Mouse (Mus musculus): ENCODE results near the gene Il1r1. TPM values are rescaled to one million over a fixed set of nuclear protein-coding genes. Genes with fewer than 3 reads are reported as not detected.

The Il1r1 gene
- total RNA-seq (2021), result 1 to 10 TPM; 3.3 to 3.5 TPM
- long read RNA-seq, experiment 1, result 0 reads
- long read RNA-seq, experiment 2, partial matches to known transcripts, result 0 of 1 reads
- long read RNA-seq, experiment 2, other reads (novel, unspliced or antisense), result 1 of 1 reads

GRCm38 (mm10) chr1:40224539-40225284, at the start of gene Il1r1:
Gene Il1r1 (plus strand): TSS chr1:40225080.
- intact Hi-C loops (cut with DNase I; ENCODE audit: low total_unique reads), result no loop called here
- peak; percentile 81 for DNase-seq

DNA sequence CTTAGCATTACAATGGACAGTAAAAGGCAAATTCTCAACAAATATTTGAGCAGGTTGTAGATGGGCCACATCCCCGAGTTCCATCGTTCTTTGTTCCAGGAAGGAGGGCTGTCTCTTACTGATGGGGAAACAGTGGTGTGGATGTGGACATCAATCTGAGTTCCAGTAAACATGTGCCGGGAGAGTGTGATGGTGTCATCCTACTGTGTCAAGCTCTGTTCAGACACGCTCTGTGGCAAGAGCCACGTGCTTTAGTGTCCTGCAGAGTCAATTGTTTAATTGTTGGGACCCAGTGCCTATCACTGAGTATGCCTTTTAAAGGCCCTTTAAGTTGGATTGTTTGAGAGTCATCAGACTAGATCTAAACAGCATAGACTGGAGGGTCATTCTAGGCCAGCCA, 49.8 kb upstream of the Il1r1 start:
- intact Hi-C loops (cut with DNase I; ENCODE audit: low total_unique reads), result no loop called here
- no peak for DNase-seq

DNA sequence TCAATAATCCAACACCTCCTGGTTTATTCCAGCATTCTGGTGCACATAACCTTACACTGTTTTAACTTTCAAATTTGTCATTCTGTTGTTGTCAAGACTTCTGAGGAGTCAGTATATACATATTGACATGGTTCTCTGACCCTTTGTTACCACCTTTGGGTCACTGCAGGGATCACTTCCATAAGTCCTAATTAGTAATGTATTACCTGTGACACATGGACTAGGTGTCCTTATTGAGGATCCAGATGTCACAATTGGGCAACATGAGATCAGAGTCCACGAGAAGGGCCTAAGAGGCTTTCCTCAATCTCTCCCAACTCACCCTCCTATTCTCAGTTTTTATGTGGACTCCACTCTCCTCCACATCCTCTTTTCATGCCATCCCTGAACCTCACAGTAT, 49.1 kb upstream of the Il1r1 start:
- no peak for DNase-seq
- intact Hi-C loops (cut with DNase I; ENCODE audit: low total_unique reads), result no loop called here

- intact Hi-C loops (cut with DNase I; ENCODE audit: low total_unique reads), result no loop called here
- no peak for DNase-seq
Observed at GRCm38 (mm10) chr1:40179031-40179430, 45.8 kb upstream of the Il1r1 start.

GRCm38 (mm10) chr1:40179493-40179892, 45.4 kb upstream of the Il1r1 start:
- DNase-seq, result no peak

GRCm38 (mm10) chr1:40180861-40181260, 44.0 kb upstream of the Il1r1 start:
- DNase-seq, result peak; percentile 33
- intact Hi-C loops (cut with DNase I; ENCODE audit: low total_unique reads), result no loop called here

More at GRCm38 (mm10) chr1:40179493-40179892, 45.4 kb upstream of the Il1r1 start:
- intact Hi-C loops (cut with DNase I; ENCODE audit: low total_unique reads), result no loop called here

DNA sequence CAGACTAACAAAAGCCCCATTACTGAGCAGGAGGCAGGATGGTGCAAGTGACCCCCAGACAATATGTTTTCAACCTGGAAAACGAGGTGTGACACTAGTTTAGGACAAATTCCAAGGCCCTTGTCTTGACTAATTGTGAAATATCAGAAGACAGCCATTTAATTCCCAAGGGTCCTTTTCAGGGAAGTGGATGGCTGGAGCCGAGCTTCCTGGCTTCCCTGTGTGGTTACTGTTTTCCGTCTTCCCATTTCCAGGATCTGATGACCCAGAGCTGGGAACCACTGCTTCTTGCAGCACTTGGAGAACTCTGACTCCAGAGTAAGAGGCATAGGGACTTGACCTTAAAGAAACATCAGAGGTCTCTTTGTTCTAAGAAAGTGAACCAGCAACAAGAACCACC, 43.2 kb upstream of the Il1r1 start:
- intact Hi-C loops (cut with DNase I; ENCODE audit: low total_unique reads), result no loop called here
- no peak for DNase-seq

- no peak for DNase-seq
Observed at GRCm38 (mm10) chr1:40183410-40183809, 41.5 kb upstream of the Il1r1 start.

DNA sequence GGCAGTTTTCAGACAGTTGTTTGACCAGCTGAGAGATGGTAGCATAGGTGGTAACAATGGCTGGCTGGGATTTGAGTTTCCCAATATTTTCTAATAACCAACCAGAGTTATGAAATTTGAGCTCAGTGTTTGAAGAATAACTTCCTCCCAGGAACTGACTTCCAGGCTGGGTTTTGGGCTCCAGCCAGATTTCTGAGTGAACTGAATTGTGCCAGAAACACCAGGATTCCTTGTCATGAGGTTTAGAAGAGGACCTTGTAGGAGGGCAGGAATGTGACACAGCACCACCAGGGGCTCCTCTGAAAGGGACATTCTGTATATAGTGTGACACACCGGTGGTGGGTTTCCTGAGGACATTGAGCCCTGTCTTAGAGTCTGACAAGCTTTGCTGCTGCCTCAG, 36.9 kb upstream of the Il1r1 start:
- intact Hi-C loops (cut with DNase I; ENCODE audit: low total_unique reads), result no loop called here
- DNase-seq, result peak; percentile 32

More at GRCm38 (mm10) chr1:40183410-40183809, 41.5 kb upstream of the Il1r1 start:
- intact Hi-C loops (cut with DNase I; ENCODE audit: low total_unique reads), result no loop called here

DNA sequence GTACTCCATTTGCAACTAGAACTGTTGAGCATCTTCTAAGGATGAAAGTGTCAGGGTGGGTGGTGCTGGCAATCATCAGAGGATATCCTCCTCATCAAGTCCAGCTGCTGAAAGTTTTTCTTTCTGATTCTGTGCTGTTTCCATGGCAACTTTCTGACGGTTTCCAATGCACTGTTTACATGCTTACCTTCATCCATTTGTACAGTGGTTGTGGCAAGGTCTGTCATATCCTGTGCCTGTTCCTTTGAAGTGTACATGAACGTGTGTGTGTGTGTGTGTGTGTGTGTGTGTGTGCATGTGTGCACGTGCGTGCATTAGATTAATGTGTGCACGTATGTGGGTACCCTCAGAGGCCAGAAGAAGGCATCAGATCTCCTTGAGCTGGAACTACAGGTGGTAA, 34.9 kb upstream of the Il1r1 start:
- intact Hi-C loops (cut with DNase I; ENCODE audit: low total_unique reads), result no loop called here
- no peak for DNase-seq

- intact Hi-C loops (cut with DNase I; ENCODE audit: low total_unique reads), result no loop called here
- no peak for DNase-seq
Observed at GRCm38 (mm10) chr1:40190837-40191236, 34.0 kb upstream of the Il1r1 start.

GRCm38 (mm10) chr1:40194279-40194678, 30.6 kb upstream of the Il1r1 start:
- DNase-seq, result no peak
- intact Hi-C loops (cut with DNase I; ENCODE audit: low total_unique reads), result no loop called here

- DNase-seq, result no peak
- intact Hi-C loops (cut with DNase I; ENCODE audit: low total_unique reads), result no loop called here
Observed at GRCm38 (mm10) chr1:40213337-40214159, 11.3 kb upstream of the Il1r1 start.

GRCm38 (mm10) chr1:40217521-40217920, 7.4 kb upstream of the Il1r1 start:
- DNase-seq, result no peak
- intact Hi-C loops (cut with DNase I; ENCODE audit: low total_unique reads), result no loop called here

DNA sequence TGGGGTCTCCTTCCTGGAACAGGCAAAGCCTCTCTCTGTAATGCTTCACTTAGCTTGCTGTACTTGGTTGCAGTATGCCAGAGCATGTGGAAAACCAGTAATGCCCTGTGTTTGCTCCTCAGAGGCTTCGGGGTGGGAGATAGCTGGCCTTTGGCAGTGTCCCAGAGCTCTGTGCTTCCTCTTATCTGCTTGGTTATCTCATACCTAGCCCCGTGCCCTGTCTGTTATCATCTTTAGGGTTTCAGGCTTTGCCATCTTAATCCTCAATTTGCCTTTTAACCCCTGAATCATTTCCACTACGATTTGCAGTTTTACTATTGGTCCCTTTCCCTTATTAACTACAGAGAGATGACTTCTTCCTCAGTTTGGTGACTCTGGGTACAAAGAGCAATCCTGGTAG, 6.3 kb upstream of the Il1r1 start:
- DNase-seq, result no peak
- intact Hi-C loops (cut with DNase I; ENCODE audit: low total_unique reads), result no loop called here

DNA sequence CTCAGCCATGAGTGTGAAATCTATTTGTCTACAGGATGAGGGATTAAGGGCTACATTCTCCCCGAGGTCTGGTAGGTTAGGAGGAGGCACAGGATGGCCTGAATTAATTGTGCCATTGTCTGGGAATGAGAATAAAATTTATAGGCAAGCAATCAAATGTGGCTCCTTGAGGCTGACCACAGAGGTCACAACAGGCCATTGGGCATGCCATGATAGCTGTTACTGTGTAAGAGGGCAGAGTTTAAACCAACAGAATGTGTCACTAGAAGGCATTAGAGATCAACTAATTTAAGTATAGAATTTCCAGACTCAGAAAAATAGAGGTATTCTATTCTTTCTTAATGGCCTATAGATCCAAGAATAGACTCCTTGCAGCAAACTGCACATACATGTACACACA, 4.3 kb upstream of the Il1r1 start:
- intact Hi-C loops (cut with DNase I; ENCODE audit: low total_unique reads), result no loop called here

DNA sequence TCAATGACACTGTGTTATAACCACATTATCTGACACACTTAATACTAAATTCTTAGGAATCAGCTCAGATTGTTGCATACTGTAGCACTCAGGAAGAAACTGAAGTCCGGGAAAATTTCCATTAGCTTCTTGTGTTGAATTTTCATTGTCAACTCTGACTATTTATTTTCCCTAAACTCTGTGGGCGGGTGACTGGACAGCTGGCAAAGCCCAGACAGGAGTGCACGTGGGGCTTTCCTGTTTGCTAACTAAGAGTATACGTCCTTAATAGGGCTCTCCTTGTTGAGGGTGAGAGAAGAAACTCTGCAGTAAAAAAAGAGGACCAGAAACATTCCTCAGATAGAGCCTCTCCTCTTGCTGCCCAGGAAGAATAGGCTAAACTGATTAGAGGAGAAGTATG, 3.0 kb upstream of the Il1r1 start:
- intact Hi-C loops (cut with DNase I; ENCODE audit: low total_unique reads), result no loop called here
- no peak for DNase-seq

More for the DNA sequence above, 4.3 kb upstream of the Il1r1 start:
- no peak for DNase-seq

DNA sequence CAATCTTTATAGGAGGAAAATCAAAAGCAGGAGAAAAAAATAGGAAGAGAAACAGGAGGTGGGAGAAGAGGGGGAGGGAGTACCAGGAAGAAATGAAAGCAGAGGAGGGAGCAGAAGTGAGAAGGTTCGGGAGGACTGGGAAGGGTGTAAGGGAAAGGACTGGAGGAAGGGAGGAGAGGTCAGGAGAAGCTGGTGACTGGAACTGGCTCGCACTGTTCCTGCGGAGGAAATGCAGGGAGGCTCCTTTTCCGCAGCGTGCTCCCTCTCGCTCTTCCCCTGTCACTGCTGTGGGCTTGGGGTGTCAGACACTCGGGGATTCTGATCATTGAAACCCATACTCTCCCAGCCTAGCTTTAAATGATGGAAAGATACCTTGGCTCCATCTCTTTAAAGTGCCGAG, 2.2 kb upstream of the Il1r1 start:
- DNase-seq, result no peak
- intact Hi-C loops (cut with DNase I; ENCODE audit: low total_unique reads), result no loop called here

- no peak for DNase-seq
- intact Hi-C loops (cut with DNase I; ENCODE audit: low total_unique reads), result no loop called here
Observed at GRCm38 (mm10) chr1:40223591-40223990, 1.3 kb upstream of the Il1r1 start.

- DNase-seq, result no peak
- intact Hi-C loops (cut with DNase I; ENCODE audit: low total_unique reads), result no loop called here
Observed at GRCm38 (mm10) chr1:40225580-40225979, 700 bp downstream of the Il1r1 start.

DNA sequence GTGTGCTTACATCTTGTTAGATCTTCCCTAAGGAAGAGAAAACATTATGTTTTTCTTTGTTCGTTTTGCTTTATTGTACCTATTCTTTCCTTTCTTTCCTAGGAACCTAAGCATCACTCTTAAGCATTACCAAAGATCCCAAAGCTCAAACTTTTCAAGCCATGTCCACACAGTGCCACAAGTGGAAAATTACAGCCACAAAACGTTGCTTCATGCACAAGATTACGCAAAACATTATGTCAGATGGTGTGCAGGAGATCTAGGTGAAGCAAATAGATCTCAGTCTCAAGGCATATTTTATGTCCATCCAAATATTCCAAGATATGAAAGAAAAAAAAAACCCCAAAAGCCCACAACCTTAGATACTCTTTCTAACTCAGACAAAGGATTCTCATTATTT, 4.2 kb downstream of the Il1r1 start:
- intact Hi-C loops (cut with DNase I; ENCODE audit: low total_unique reads), result no loop called here
- DNase-seq, result no peak

Data from gastrocnemius, postnatal 14 days (tissue).